Mouse (Mus musculus): ENCODE data around the gene Btg1. TPM values are rescaled to one million over a fixed set of nuclear protein-coding genes. Genes with fewer than 3 reads are reported as not detected.

The Btg1 gene
- polyA plus RNA-seq, 1 experiment from 2014 or later = 43.2 TPM

GRCm38 (mm10) chr10:96586881-96587217 is 30.0 kb upstream of the Btg1 start:
- Histone ChIP-seq H3K4me2 (ENCODE audit: low read depth, low read length) (no peak overlapping the region), H3K4me3 (ENCODE audit: low read length) (no peak overlapping the region), H3K9me3 (ENCODE audit: control insufficient read depth, low read length) (no peaks in the 10 kb centered on the region), H3K27ac (ENCODE audit: low read length) (no peak overlapping the region), H3K27me3 (replicated peaks; ENCODE audit: control insufficient read depth, insufficient read depth, low read length) (no peaks in the 10 kb centered on the region), H3K36me3 (ENCODE audit: control insufficient read depth, insufficient read depth, low read length) (no peaks in the 10 kb centered on the region), H3K4me1 (ENCODE audit: control insufficient read depth, insufficient read depth, low read length) (no peaks in the 10 kb centered on the region), H3K9ac (ENCODE audit: low read depth, low read length) (no peak overlapping the region)
- no peak for ATAC-seq
- WGBS = 69% methylated on average over 4 of the region's 4 CpGs

- H3K27me3 ChIP-seq (replicated peaks; ENCODE audit: control insufficient read depth, insufficient read depth, low read length) = no peaks in the 10 kb centered on the region
- no peaks in the 10 kb centered on the region for H3K9me3 ChIP-seq (ENCODE audit: control insufficient read depth, low read length)
- no peak overlapping the region for H3K27ac ChIP-seq (ENCODE audit: low read length)
- no peak for ATAC-seq
- H3K4me2 ChIP-seq (ENCODE audit: low read depth, low read length) = no peak overlapping the region
- H3K9ac ChIP-seq (ENCODE audit: low read depth, low read length) = no peak overlapping the region
- WGBS = 79% methylated on average over 6 of the region's 6 CpGs
- H3K4me1 ChIP-seq (ENCODE audit: control insufficient read depth, insufficient read depth, low read length) = no peaks in the 10 kb centered on the region
- no peaks in the 10 kb centered on the region for H3K36me3 ChIP-seq (ENCODE audit: control insufficient read depth, insufficient read depth, low read length)
- no peak overlapping the region for H3K4me3 ChIP-seq (ENCODE audit: low read length)
Observed at GRCm38 (mm10) chr10:96588233-96588632, 28.6 kb upstream of the Btg1 start.

DNA sequence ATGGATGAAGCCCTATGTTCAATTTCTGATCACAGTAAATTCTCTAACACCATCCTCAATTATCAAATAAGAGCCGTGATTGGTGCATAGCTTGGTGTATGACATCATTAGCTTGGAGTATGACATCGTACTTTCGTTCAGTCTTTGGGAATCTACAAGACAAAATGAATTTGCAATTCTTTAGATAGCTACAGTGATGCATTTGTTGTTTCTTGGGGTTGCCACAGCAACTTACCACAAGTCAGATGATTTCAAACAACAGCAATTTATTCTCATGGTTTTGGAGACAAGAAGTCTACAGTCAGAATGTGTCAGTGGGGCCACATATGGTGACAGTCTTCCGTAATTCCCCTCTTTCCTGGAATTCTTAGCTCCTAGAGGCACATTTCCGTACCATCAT is 27.0 kb upstream of the Btg1 start:
- H3K4me1 ChIP-seq (ENCODE audit: control insufficient read depth, insufficient read depth, low read length) = no peaks in the 10 kb centered on the region
- H3K9ac ChIP-seq (ENCODE audit: low read depth, low read length) = no peak overlapping the region
- no peaks in the 10 kb centered on the region for H3K9me3 ChIP-seq (ENCODE audit: control insufficient read depth, low read length)
- WGBS = 88% methylated on average over 5 of the region's 5 CpGs
- ATAC-seq = no peak
- no peak overlapping the region for H3K4me3 ChIP-seq (ENCODE audit: low read length)
- H3K36me3 ChIP-seq (ENCODE audit: control insufficient read depth, insufficient read depth, low read length) = no peaks in the 10 kb centered on the region
- no peaks in the 10 kb centered on the region for H3K27me3 ChIP-seq (replicated peaks; ENCODE audit: control insufficient read depth, insufficient read depth, low read length)
- H3K27ac ChIP-seq (ENCODE audit: low read length) = no peak overlapping the region
- H3K4me2 ChIP-seq (ENCODE audit: low read depth, low read length) = no peak overlapping the region

GRCm38 (mm10) chr10:96592089-96592488 is 24.7 kb upstream of the Btg1 start:
- WGBS = 32% methylated on average over 1 of the region's 2 CpGs
- Histone ChIP-seq H3K27me3 (replicated peaks; ENCODE audit: control insufficient read depth, insufficient read depth, low read length) (no peaks in the 10 kb centered on the region), H3K4me1 (ENCODE audit: control insufficient read depth, insufficient read depth, low read length) (no peaks in the 10 kb centered on the region), H3K27ac (ENCODE audit: low read length) (no peak overlapping the region), H3K36me3 (ENCODE audit: control insufficient read depth, insufficient read depth, low read length) (no peaks in the 10 kb centered on the region), H3K9ac (ENCODE audit: low read depth, low read length) (no peak overlapping the region), H3K9me3 (ENCODE audit: control insufficient read depth, low read length) (no peaks in the 10 kb centered on the region), H3K4me3 (ENCODE audit: low read length) (no peak overlapping the region), H3K4me2 (ENCODE audit: low read depth, low read length) (no peak overlapping the region)
- ATAC-seq = no peak

GRCm38 (mm10) chr10:96595435-96596132 is 21.2 kb upstream of the Btg1 start:
- no peak overlapping the region for H3K27ac ChIP-seq (ENCODE audit: low read length)
- ATAC-seq = no peak
- no peaks in the 10 kb centered on the region for H3K27me3 ChIP-seq (replicated peaks; ENCODE audit: control insufficient read depth, insufficient read depth, low read length)
- H3K4me3 ChIP-seq (ENCODE audit: low read length) = no peak overlapping the region
- H3K4me1 ChIP-seq (ENCODE audit: control insufficient read depth, insufficient read depth, low read length) = no peaks in the 10 kb centered on the region
- H3K36me3 ChIP-seq (ENCODE audit: control insufficient read depth, insufficient read depth, low read length) = no peaks in the 10 kb centered on the region
- H3K4me2 ChIP-seq (ENCODE audit: low read depth, low read length) = no peak overlapping the region
- no peaks in the 10 kb centered on the region for H3K9me3 ChIP-seq (ENCODE audit: control insufficient read depth, low read length)
- 84% methylated on average over 10 of the region's 10 CpGs for WGBS
- no peak overlapping the region for H3K9ac ChIP-seq (ENCODE audit: low read depth, low read length)

GRCm38 (mm10) chr10:96596411-96596810 is 20.4 kb upstream of the Btg1 start:
- no peak overlapping the region for H3K9ac ChIP-seq (ENCODE audit: low read depth, low read length)
- no peaks in the 10 kb centered on the region for H3K36me3 ChIP-seq (ENCODE audit: control insufficient read depth, insufficient read depth, low read length)
- no peaks in the 10 kb centered on the region for H3K9me3 ChIP-seq (ENCODE audit: control insufficient read depth, low read length)
- no peak overlapping the region for H3K27ac ChIP-seq (ENCODE audit: low read length)
- H3K4me2 ChIP-seq (ENCODE audit: low read depth, low read length) = no peak overlapping the region
- H3K4me1 ChIP-seq (ENCODE audit: control insufficient read depth, insufficient read depth, low read length) = no peaks in the 10 kb centered on the region
- 86% methylated on average over 7 of the region's 7 CpGs for WGBS
- no peaks in the 10 kb centered on the region for H3K27me3 ChIP-seq (replicated peaks; ENCODE audit: control insufficient read depth, insufficient read depth, low read length)
- H3K4me3 ChIP-seq (ENCODE audit: low read length) = no peak overlapping the region
- ATAC-seq = no peak

- no peak overlapping the region for H3K9ac ChIP-seq (ENCODE audit: low read depth, low read length)
- no peaks in the 10 kb centered on the region for H3K9me3 ChIP-seq (ENCODE audit: control insufficient read depth, low read length)
- no peaks in the 10 kb centered on the region for H3K4me1 ChIP-seq (ENCODE audit: control insufficient read depth, insufficient read depth, low read length)
- no peak overlapping the region for H3K27ac ChIP-seq (ENCODE audit: low read length)
- 95% methylated on average over 5 of the region's 5 CpGs for WGBS
- no peaks in the 10 kb centered on the region for H3K36me3 ChIP-seq (ENCODE audit: control insufficient read depth, insufficient read depth, low read length)
- ATAC-seq = no peak
- H3K4me3 ChIP-seq (ENCODE audit: low read length) = no peak overlapping the region
- no peaks in the 10 kb centered on the region for H3K27me3 ChIP-seq (replicated peaks; ENCODE audit: control insufficient read depth, insufficient read depth, low read length)
- H3K4me2 ChIP-seq (ENCODE audit: low read depth, low read length) = no peak overlapping the region
Observed at GRCm38 (mm10) chr10:96599641-96600040, 17.2 kb upstream of the Btg1 start.

DNA sequence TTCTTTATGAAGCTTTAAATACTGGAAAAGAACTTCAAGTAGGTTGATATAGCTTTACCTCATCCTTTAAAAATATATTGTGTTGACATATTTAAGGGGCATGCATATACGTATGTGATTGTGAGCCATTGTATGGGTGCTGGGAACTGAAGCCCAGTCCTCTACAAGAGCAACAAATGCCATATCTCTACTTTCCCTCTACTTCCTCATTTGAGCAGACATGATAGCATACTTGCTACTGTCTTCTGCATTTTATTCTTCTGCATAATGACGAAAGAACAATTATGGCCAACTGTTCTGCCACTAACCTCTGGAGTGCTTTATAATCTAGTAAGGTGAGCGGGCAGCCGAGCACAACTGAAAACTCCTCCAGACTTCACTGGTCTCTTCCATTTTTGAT is 15.1 kb upstream of the Btg1 start:
- Histone ChIP-seq H3K4me3 (ENCODE audit: low read length) (no peak overlapping the region), H3K27me3 (replicated peaks; ENCODE audit: control insufficient read depth, insufficient read depth, low read length) (no peaks in the 10 kb centered on the region), H3K9me3 (ENCODE audit: control insufficient read depth, low read length) (no peaks in the 10 kb centered on the region), H3K4me2 (ENCODE audit: low read depth, low read length) (no peak overlapping the region), H3K27ac (ENCODE audit: low read length) (no peak overlapping the region), H3K9ac (ENCODE audit: low read depth, low read length) (no peak overlapping the region), H3K4me1 (ENCODE audit: control insufficient read depth, insufficient read depth, low read length) (no peaks in the 10 kb centered on the region), H3K36me3 (ENCODE audit: control insufficient read depth, insufficient read depth, low read length) (no peaks in the 10 kb centered on the region)
- WGBS = 94% methylated on average over 4 of the region's 4 CpGs
- ATAC-seq = no peak

DNA sequence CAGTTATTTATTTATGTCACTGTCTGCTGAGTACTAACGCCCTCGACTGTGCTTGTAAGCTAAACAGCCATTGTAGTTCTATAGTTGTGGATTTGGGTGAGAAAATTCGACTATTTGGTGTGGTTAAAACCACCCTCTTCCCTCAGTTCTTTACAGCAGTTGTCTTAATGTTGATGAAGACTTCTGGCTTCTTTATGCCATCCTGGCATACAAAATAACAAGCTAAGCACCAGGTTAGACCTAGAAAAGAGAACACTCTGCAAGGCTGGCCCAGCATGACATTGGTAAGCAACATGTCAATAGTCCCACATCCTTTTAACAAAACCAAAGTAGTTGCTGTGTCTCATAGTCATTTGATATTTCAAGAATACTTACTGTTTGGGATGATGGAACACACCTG is 14.5 kb upstream of the Btg1 start:
- H3K36me3 ChIP-seq (ENCODE audit: control insufficient read depth, insufficient read depth, low read length) = no peaks in the 10 kb centered on the region
- no peak for ATAC-seq
- 77% methylated on average over 3 of the region's 3 CpGs for WGBS
- H3K9me3 ChIP-seq (ENCODE audit: control insufficient read depth, low read length) = no peaks in the 10 kb centered on the region
- no peak overlapping the region for H3K9ac ChIP-seq (ENCODE audit: low read depth, low read length)
- no peak overlapping the region for H3K27ac ChIP-seq (ENCODE audit: low read length)
- no peak overlapping the region for H3K4me3 ChIP-seq (ENCODE audit: low read length)
- H3K4me1 ChIP-seq (ENCODE audit: control insufficient read depth, insufficient read depth, low read length) = no peaks in the 10 kb centered on the region
- H3K4me2 ChIP-seq (ENCODE audit: low read depth, low read length) = no peak overlapping the region
- H3K27me3 ChIP-seq (replicated peaks; ENCODE audit: control insufficient read depth, insufficient read depth, low read length) = no peaks in the 10 kb centered on the region

GRCm38 (mm10) chr10:96605168-96605567 is 11.6 kb upstream of the Btg1 start:
- 87% methylated on average over 1 of the region's 1 CpGs for WGBS
- no peaks in the 10 kb centered on the region for H3K9me3 ChIP-seq (ENCODE audit: control insufficient read depth, low read length)
- no peak for ATAC-seq

More at GRCm38 (mm10) chr10:96605168-96605567, 11.6 kb upstream of the Btg1 start:
- no peak overlapping the region for H3K4me2 ChIP-seq (ENCODE audit: low read depth, low read length)
- no peak overlapping the region for H3K27ac ChIP-seq (ENCODE audit: low read length)
- no peaks in the 10 kb centered on the region for H3K4me1 ChIP-seq (ENCODE audit: control insufficient read depth, insufficient read depth, low read length)
- H3K27me3 ChIP-seq (replicated peaks; ENCODE audit: control insufficient read depth, insufficient read depth, low read length) = no peaks in the 10 kb centered on the region
- H3K4me3 ChIP-seq (ENCODE audit: low read length) = no peak overlapping the region
- H3K36me3 ChIP-seq (ENCODE audit: control insufficient read depth, insufficient read depth, low read length) = no peaks in the 10 kb centered on the region
- H3K9ac ChIP-seq (ENCODE audit: low read depth, low read length) = no peak overlapping the region

Measured in intestine, embryonic 16.5 days (tissue).